Mouse (Mus musculus): Measurements from ENCODE around the gene Gcgr.

DNA sequence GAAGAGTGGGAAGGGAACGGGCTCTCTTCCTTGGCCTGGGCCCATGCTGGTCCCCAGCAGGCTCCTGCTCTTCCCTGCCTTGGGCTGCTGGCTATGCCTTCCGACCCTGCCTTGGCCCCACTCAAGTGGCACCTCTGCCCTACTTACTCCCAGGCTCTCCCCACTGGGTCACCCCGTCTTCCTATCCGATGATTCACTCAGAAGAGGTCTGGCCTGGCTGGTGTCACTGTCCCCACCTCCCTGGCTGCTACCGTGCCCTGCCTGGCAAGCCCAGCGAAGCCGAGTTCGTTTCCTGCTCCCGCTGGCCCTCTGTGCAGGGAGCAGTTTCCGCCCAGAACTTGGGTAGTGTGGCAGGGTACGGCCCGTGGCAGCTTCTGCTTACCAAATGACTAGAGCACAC is 32.3 kb upstream of the Gcgr start:
- TF ChIP-seq CTCF (IDR thresholded peaks at IDR 0.05; ENCODE audit: extremely low read depth, insufficient read length, insufficient replicate concordance, low read depth, low read length), result no peak
- no peak for TF ChIP-seq POLR2A (IDR thresholded peaks at IDR 0.05; ENCODE audit: low read depth, low read length)

Measured in small intestine, adult 2 months (tissue).